Mouse (Mus musculus) right cerebral cortex, adult 18-20 months (tissue): ENCODE measurements around the gene Gm17949.

Experiments
- DNase-seq: peaks from one replicate; pipeline ENCODE4 v3.0.0; 2022; ENCODE audit warnings: mixed read lengths

Gm17949 gene

DNA sequence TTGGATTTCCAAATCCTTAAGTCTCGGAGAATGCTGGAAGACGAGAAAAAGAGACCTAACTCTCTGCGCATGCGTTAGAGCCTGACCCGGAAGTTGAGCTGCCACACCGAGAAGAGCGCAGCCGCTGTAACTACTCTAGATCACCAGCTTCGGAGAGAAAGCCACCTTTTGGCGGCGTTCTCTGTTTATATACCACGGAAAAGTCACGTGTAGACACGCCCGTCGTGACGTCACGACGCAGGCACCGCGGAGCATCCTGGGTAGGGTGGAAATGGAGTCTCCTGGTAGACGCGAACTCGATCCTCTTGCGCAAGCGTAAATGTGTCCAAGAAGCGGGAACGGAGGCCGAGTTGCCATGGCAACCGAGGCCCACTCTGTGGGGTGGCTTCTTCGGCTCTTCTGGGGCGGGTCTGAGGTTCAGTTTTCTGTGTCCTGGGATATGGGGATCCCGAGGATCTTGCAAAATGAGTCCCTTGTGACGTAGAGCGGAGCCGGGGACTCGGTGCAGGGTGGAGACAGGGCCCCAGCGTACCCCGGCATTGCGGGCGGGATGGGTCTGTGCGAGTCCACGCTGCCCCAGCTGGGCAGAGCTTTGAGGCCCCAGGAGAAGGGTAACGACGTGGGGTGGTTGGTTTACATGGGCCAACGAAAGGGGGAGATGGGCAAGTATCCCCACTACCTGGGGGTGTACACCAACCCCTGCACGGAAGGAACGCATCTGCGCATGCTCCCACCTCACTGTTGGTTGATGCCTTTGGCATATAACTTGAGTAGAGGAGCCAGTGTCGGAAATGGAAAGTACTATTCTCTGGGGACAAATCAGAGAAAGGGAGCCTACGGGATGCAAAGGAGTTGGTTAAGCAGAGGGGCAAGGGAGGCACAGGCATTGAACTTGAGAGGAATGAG, at the start of gene Gm17949, which contains the start of gene Gtf2f1:
Gm17949 (plus strand) TSS at position 234 of the 906 bp plus-strand sequence.
Gtf2f1 (minus strand) TSS at position 53 of the 906 bp plus-strand sequence.
- DNase-seq, result peak; percentile 96

DNA sequence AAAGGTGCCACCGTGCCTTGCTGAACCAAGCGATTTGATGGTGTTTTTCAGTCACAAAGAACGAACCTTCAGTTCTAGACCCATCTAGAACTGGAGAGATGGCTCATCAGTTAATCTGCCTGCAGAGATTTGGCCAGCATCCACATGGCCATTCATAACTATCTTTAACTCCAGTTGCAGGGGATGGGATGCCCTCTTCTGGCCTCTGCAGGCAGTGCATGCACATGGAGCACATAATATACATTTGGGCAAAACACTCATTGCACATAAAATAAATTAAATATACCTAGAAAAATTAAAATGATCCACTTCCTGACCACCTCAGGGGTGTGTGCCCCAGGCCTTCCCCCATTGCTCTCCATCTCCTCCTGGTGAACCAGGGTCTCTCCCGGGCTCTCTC, 49.4 kb upstream of the Gm17949 start:
- no peak for DNase-seq

DNA sequence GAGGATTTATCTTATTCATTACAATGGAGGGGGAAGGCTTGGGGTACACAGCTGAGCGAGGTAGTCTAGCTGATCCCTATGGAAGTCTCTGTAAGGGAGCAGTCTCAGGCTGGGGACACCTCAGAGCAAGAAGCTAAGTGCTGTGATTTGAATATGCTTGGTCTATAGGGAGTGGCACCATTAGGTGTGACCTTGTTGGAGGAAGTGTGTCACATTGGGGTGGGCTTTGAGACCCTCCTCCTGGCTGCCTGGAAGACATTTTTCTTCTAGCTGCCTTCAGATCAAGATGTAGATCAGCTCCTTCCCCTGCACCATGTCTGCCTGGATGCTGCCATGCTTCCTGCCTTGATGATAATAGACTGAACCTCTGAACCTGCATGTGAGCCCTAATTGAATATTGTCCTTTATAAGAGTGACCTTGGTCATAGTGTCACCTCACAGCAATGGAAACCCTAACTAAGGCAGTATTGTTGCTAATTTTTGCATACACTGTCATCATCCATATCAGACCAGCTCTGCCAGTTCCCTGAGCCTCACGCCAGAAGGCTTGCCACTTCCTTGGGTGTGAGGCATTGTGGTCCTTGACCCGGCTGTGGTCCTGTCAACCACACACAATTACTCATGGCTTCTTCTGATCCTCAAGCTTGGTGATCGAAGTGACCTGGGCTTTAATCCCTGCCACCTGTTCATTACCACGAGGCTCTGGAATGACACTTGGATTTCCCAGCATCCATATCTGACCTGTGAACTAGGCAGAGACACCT, 48.4 kb upstream of the Gm17949 start:
- no peak for DNase-seq

DNA sequence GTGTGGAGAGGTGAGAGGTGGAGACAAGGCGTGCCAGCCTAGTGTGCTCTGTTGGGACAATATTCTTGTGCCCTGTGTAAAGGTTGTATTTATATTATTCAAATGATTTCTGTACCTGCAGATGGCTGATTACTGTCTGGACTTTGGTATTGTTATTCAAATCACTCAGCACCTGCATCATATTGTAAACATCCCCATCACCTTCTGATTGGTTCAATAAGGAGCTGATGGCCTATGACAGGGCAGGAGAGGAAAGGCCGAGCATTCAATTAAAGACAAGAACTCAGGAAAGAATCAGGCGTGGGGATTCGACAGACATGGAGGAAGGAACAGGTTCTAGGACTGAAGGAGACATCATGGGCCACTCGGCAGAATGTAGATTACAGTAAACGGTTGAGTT, 47.6 kb upstream of the Gm17949 start:
- DNase-seq, result no peak

DNA sequence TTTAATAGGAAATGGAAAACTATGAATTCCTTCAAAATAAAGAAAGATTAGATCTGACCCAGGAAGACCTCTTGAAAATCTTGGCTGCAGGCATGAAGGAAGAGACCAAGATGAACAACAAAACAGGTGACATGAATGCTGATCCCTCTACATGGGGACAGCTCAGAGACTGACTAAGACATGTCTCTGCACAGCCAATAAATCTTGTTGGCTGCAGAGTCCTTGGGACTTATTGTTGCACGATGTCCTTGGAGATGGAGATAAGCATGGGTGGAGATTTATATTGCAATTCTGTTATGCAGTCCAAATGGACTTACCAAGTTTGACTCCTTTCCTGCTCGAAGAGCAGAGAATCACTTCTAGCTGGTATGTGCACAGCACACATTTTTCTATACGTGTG, 41.9 kb upstream of the Gm17949 start:
- DNase-seq, result no peak

DNA sequence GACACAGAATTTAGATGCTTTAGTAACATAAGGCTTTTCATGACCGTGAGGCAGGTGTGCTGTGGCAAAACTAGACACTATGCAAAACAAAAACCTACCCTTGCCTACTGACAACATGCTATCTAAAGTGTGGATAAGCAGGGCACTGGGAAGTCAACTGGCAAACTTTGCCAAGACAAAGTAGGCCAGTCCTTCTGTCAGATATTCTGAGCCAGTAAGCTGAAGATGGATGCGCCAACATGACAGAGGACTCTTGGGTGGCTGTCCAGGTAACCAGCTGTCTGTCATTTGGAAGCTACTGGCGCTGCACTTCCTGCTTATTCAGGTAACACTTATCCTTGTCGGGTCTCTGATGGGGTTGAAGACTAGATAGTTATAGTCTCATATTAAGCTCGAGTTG, 41.2 kb upstream of the Gm17949 start:
- no peak for DNase-seq

DNA sequence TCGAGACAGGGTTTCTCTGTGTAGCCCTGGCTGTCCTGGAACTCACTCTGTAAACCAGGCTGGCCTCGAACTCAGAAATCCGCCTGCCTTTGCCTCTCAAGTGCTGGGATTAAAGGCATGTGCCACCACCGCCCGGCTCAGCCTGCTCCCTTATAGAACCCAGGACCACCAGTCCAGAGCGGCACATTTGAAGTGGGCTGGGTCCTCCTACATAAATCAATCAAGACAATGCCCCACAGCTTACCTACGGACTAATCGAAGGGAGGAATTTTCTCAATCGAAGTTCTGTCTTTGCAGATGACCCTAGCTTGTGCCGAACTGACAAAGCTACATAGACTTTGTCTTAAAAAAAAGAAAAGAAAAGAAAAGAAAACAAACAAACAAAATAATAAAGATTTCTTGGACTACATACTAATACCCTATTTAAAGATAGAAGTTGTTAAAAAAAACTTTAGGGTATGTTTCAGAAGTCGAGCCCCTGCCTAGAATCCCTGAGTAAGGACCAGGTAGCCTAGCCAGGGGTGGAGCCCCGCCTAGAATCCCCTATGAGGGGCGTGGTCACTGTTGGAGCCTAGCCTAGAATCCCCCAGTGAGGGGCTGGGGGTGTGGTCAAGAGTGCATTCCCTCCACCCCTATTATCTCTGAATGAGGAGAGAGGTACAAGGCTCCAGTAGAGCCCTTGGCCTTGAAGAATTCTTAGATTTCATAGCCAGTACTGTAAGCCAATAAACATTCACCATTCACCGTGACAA, 37.1 kb upstream of the Gm17949 start:
- no peak for DNase-seq

DNA sequence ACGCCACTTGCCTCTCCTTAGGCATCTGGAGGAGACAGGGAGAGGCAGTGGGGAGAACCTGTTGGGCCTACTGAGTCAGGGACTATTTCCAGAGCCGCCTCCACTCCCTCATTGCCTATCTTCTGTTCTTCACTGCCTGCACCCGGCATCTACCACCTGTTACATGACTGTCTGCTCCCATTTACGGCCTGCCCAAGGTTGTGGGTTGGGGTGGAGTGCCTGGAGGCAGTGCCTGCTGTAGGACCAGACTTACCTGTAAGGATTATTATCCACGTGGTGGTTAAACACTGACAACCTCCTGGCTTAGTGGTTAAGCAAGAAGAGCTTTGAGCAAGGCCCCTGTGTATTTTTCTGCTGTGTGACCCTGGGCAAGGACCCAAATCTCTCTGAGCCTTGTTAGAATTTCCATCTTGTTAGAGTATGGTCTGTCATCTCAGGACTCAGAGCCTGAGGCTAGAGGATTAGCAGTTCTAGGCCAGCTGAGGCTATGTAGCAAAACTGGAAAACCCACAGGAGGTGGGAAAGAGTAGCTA, 36.5 kb upstream of the Gm17949 start:
- no peak for DNase-seq

DNA sequence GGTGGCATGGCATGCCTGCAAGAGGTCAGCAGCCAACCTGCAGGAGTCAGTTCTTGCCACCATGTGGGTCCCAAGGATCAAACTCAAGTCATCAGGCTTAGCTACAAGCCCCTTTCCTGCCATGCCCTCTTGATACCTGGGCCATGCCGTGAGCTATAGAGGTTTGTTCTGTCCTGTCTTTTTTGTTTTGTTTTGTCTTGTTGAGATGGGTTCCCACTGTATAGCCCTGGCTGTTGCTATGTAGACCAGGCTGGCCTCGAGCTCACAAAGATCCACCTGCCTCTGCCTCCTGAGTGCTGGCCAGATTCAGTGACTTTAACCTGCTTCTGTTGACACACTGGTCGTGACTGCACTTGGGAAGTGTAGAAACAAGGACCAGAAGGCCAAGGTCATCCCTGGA, 35.9 kb upstream of the Gm17949 start:
- no peak for DNase-seq

DNA sequence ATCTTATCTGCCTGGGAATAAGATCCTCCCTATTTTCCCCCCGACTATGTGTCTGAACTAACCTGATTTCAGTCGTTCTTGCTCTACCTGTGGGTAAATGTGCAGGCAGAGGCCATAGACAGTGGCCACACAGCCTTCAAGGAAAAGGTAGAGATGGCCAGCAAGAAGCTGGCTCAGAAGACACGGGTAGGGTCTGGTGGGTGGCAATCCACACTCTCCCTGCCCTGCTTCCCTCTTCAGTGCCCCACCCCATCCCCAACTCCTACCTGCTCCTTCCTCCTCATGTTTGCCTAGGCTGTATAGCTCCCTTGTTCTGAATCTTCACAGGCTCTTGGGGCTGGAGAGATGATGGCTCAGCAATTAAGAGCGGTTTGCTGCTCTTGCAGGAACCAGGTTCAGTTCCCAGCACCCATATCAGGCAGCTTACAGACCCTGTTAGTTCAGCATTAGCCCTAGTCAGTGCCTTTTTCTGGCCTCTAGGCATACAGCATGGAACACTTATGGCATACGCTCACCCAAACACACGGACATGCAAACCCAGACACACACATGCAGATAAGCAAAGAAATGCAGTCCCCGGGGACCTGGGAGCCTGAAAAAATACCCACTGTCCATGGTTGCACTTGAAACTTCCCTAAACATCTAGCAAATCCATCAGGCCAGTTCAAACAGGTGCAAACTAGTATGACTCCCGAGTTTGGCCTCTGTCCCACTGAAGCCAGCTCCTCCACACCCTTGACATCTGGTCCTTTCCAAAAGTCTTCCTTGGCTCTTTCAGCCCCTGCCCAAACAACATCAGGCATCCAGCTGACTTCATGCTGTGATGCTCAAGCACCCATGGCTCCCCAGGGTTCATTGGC, 34.5 kb upstream of the Gm17949 start:
- no peak for DNase-seq

DNA sequence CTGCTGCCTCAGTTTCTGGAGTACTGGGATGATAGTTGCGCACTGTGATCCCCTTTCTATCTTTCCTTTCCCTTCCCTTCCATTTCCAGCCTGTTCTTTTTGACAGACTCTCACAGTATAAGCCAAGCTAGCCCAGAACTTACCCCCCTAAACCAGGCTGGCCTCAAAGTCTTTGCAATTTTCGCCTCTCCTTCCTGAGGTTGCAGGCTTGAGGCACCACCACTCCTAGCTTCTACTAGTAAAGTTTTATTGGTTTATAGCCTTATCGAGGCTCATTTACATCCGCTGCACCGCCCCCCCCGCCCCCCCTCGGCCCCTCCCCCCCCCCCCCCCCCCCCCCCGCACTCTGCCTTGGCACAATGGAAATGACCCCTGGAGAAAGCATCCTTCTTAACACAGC, 31.7 kb upstream of the Gm17949 start:
- no peak for DNase-seq

DNA sequence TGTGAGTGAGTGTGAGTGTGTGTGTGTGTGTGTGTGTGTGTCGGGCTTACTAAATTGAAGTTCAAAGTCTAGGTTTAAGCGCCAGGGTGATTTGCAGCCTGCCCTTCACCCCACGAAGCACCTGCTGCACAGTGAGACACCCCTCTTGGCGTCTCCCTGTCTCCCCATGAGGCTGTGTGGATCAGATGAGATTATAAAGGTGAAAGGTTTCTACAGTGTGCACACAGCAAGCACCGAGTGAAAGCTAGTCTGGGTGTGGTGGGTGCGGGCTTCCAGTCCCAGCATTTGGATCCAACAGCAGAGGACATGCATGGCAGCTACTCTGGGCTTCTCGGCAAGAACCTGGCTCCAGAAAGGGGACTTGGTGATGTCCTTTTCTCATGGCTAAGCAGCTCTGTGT, 30.2 kb upstream of the Gm17949 start:
- no peak for DNase-seq

DNA sequence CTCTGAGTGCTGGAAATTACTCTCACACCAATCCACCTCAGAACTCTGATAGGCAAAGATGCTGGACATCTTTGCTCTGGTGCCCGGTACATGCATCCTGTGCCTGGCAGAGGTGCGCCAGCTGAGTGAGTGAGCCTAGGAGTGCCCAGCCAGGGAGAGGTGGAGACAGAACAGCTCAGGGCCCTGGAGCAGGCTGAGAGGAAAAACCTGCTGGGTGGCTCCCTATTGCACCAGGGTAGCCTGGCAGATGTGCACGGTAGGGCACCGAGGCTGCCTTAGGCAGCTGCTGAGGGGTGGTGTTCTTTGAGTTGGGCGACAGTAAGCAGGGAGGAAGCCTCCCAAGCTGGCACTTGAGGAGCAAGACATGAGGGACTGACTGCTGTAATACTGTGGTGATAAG, 29.3 kb upstream of the Gm17949 start, which contains the start of gene Acer1:
Acer1 (minus strand) TSS at position 114 of the 400 bp plus-strand sequence.
- DNase-seq, result no peak

DNA sequence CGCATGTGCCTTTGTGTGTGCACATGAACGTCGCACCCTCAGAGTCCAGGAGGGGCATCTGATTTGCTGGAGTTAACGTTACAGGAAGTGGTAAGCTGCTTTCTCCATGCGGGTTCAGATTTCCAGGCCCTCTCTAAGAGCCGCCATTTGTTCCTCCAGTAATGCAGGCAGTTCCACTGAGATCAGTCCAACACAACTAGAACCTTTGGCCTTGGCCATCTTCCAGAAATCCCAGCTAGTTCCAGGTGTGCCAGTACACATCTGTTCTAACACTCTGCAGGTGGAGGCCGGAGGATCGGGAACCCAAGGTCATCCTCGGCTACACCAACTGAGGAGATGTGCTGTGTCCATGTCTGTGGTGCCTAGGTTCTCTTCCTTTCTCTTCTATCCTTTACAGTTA, 26.4 kb upstream of the Gm17949 start:
- DNase-seq, result no peak

DNA sequence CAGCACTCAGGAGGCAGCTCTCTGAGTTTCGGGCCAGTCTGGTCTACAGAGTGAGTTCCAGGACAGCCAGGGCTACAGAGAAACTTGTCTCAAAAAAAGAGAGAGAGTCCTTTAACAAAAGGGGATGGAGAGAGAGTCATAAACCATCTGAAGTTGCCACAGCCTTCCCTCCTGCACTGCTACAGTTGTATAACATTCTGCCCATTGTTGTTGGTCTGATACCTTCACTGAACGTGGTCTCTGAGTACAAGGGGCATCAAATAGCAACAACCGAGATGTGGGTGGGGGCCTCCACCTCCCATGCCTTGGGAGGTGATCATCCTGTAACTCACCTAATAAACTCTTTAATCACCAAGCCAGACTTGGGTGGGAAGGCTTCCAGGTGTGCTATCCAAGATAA, 25.6 kb upstream of the Gm17949 start:
- DNase-seq, result no peak

DNA sequence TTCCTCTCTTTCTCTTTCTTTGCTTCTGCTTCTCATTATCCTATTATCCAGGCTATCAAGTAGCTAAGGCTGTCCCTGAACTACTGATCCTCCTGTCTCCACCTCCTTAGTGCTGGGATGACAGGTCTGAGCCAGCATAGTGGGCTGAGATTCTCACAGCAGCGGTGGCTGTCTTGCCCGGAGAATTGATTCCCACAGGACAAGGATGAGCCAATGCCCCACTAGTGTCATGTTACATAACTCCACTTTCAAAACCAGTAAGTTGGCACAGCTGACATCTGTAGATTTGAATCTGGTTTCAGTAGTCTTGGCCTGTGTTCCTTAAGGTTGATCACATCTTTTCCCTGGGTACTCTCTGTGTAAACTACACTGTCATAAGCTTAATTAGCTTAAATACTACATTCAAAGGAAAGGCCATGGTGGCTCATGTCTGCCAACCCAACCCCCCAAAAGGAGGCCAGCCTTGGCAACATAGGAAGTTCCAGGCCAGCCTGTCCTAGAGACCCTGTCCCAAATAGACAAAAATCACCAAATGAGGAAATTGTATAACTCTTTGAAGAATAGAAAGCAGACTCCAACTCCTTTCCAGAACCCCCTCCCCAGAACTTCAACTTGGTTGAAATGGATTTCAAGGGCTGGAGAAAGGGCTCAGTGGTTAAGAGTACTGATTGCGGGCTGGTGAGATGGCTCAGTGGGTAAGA, 25.0 kb upstream of the Gm17949 start:
- DNase-seq, result no peak

DNA sequence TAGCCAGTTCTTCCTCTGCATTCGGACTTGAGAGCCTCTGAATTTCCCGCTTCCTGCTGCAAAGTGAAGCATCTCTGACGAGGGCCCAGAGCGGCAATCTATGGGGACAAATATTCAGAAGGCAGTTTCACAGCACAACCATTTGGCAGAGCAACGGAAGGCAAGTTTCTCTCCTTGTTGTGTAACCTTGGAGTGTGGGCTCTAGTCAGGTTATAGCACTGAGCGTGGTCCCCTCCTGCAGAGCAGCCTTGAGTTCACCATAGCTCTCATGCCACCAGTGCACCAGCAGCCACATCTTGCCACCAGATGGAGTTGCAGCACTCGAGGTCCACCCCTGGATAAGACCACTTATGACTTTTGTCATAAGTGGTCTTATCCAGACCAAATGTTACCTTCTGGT, 22.8 kb upstream of the Gm17949 start:
- DNase-seq, result no peak

DNA sequence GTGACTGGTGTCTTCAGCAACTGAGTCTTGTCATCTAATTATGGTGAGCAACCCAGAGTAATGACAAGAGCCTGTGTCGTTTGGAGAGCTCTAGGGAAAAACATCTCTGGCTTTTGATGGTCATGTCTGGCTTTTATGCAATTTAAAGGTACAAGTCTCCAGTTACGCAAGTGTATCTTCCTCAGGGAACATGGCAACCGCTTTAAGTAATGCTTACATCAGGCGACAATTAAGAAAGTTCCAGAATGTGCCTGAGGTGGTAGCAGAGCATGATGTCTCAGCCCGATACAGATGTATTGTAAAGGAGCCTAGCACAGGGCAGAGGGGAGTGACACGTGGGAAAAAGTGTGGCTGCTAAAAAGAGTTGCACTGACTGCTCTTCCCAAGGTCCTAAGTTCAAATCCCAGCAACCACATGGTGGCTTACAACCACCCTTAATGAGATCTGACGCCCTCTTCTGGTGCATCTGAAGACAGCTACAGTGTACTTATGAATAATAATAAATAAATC, 22.3 kb upstream of the Gm17949 start:
- DNase-seq, result no peak

DNA sequence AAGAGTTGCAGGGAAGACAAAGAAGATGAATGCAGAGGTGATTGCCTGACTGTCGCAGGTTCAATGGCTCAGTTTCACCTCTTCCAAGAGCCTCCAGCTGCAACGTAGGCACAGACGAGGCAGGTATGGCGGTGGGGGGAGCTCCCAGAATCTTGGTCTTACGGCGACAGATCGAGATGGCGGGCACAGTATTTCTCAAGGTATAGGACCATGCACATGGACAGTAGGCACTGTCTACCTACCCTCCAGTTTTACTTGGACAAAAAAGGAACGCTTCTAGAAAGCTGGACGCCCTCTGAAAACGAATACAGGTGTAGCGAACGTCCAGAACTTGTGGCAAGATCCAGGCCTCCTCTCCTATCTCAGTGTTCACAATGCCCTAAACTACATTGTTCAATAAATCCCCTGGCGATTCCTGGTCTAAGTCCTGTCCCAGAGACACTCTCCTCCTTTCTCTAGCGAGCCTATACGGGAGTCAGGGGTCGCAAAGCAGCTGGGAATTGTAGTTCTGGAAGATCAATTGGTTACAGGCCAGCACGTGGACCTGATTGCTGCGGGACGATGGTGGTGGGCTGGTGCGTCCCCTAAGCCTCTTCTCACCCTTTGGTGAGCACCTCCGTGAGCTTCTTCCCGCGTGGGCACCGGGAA, 21.7 kb upstream of the Gm17949 start:
- peak; percentile 88 for DNase-seq

DNA sequence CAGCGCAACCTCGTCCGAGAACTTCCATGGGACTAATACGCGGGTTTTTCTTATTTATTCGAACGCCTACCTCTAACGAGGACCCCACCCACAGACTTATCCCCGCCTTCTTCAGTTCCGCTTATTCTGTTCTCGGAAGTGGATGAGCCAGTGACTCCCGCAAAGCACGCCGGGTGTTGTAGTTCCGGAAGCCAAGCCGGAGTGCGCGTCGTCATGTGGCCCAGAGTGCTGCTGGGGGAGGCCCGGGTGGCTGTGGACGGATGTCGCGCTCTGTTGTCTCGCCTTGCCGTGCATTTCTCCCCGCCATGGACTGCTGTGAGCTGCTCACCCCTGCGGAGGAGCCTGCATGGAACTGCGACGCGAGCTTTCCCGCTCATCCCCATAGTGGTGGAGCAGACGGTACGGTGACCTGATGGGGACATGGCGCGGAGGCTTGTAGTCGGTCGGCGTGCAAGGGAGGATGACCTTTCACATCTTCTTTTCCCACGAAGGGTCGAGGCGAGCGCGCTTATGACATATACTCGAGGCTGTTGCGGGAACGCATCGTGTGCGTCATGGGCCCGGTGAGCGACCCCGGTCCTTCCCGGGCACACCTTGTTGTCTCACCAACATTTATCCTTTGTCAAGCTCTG, 21.0 kb upstream of the Gm17949 start, which contains the start of gene Clpp:
Clpp (plus strand) TSS at position 191 of the 632 bp plus-strand sequence.
- peak; percentile 98 for DNase-seq
